Mouse (Mus musculus) adrenal gland, postnatal 36 days (tissue): ENCODE results near the gene Gm16451. TPM values are rescaled to one million over a fixed set of nuclear protein-coding genes. Genes with fewer than 3 reads are reported as not detected.
"Not testable (repeated sequence)": the region's sequence is repeated elsewhere in the genome, so short reads cannot be mapped to it uniquely, and the experiment has no call there.

Source experiments
- DNase-seq, 2 experiments: peaks; one replicate each; pipeline ENCODE4 v3.0.0; 2021; ENCODE audit warnings: mixed read lengths in 1 of 2
- long read RNA-seq, 2 experiments: library from polyadenylated mRNA; stranded (forward); transcript quantifications; one replicate each; pipeline ENCODE4 v2.0.0; 2021; ENCODE audit warnings: borderline sequencing depth in 2 of 2
- total RNA-seq, 2 experiments: library from RNA; stranded (reverse); gene quantifications; 2 replicates each; pipeline ENCODE4 v1.2.3; 2021

Gene Gm16451
- total RNA-seq: not detected
- long read RNA-seq, experiment 1: 0 reads
- long read RNA-seq, experiment 2: 0 reads

DNA sequence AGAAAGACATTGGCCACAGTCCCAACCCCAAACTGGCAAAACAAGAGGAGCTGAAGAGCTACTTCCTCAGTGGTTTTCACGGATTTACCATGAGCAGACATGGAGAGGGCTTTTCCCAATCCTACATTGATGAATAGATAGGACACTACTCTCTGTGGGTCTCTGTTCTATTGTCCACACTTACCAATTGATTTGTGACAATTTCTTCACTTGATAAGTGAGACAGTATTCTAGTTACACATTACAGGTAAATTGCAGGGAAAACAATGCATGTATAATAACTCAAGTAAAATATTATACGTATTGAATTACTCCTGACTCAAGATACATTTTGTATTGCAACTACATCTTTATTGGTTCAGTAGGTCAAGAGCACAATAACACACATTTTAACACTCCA is at the start of gene Gm16451:
Gene Gm16451, minus strand, starts transcription at position 101 of the 400 bp plus-strand sequence.
- not testable (repeated sequence) for DNase-seq

GRCm38 (mm10) chr7:22163935-22164334 is 45.9 kb upstream of the Gm16451 start, which contains the start of gene Vmn1r142:
TSS of gene Vmn1r142 (minus strand) at chr7:22164035.
- DNase-seq: not testable (repeated sequence)

- DNase-seq: not testable (repeated sequence)
Measured at GRCm38 (mm10) chr7:22134641-22135040, 16.6 kb upstream of the Gm16451 start, which contains the start of gene Gm10666. TSS of gene Gm10666 (minus strand) at chr7:22134741.

- not testable (repeated sequence) for DNase-seq
Measured at GRCm38 (mm10) chr7:22068757-22069156, 49.3 kb downstream of the Gm16451 start, which contains the start of gene Vmn1r139. TSS of gene Vmn1r139 (plus strand) at chr7:22069057.

Other genes starting within 250 kb of the Gm16451 start
- gene Gm5891, start 197.0 kb downstream of the Gm16451 start, total RNA-seq: not detected
- not detected for gene Vmn1r137, start 123.7 kb downstream of the Gm16451 start, total RNA-seq
- not detected for gene Vmn1r138, start 89.3 kb downstream of the Gm16451 start, total RNA-seq
- gene Gm6176, start 61.9 kb downstream of the Gm16451 start, total RNA-seq: not detected
- not detected for gene Vmn1r139, start 49.2 kb downstream of the Gm16451 start, total RNA-seq
- gene Gm10666, start 16.5 kb upstream of the Gm16451 start, total RNA-seq: not detected
- gene Vmn1r142, start 45.8 kb upstream of the Gm16451 start, total RNA-seq: not detected
- not detected for gene Vmn1r143, start 71.1 kb upstream of the Gm16451 start, total RNA-seq
- not detected for gene Gm8653, start 83.0 kb upstream of the Gm16451 start, total RNA-seq
- not detected for gene Gm8453, start 111.2 kb upstream of the Gm16451 start, total RNA-seq
- gene Gm4187, start 211.5 kb upstream of the Gm16451 start, total RNA-seq: not detected